Mouse (Mus musculus) forebrain, embryonic 12.5 days (tissue): ENCODE measurements at regions not wholly inside any gene's neighbourhood (a gene's known extent, or its start where the extent isn't known, plus 50 kb on each side); places are given as distances from the start of the nearest gene placed in this dataset.

Source experiments
- ATAC-seq: fragments of 200-750 bp; cut with Nextera tagmentation; 2 replicates; pipeline ENCODE4 v1.8.0; 2017; ENCODE audit warnings: moderate TSS enrichment; ENCODE audit not compliant: low FRiP score
- H3K27ac ChIP-seq: fragments of 300-500 bp; sonication (generic); 2 replicates; pipeline ENCODE4 v1.5.1; 2016; ENCODE audit warnings: mild to moderate bottlenecking
- H3K27me3 ChIP-seq: fragments of 300-500 bp; sonication (generic); 2 replicates; pipeline ENCODE4 v1.6.1; 2016; ENCODE audit warnings: mild to moderate bottlenecking
- H3K36me3 ChIP-seq: fragments of 300-500 bp; sonication (generic); replicated peaks from 2 replicates; pipeline ENCODE4 v1.6.1; 2016; ENCODE audit warnings: mild to moderate bottlenecking
- H3K4me1 ChIP-seq: fragments of 300-500 bp; sonication (generic); 2 replicates; pipeline ENCODE4 v1.6.1; 2016
- H3K4me2 ChIP-seq: fragments of 300-500 bp; sonication (generic); 2 replicates; pipeline ENCODE4 v1.6.1; 2016; ENCODE audit warnings: mild to moderate bottlenecking, moderate library complexity
- H3K4me3 ChIP-seq: fragments of 300-500 bp; sonication (generic); replicated peaks from 2 replicates; pipeline ENCODE4 v1.5.1; 2016; ENCODE audit warnings: mild to moderate bottlenecking
- H3K9ac ChIP-seq: fragments of 300-500 bp; sonication (generic); 2 replicates; pipeline ENCODE4 v1.6.1; 2016; ENCODE audit warnings: mild to moderate bottlenecking
- H3K9me3 ChIP-seq: fragments of 300-500 bp; sonication (generic); 2 replicates; pipeline ENCODE4 v1.6.1; 2016
- WGBS: fragments of 180-500 bp; shearing (Covaris S2); methylation state at CpG from one replicate; pipeline ENCODE4 v1.1.7; 2016; 5-methylcytosine and 5-hydroxymethylcytosine counted together

GRCm38 (mm10) chr15:28141345-28141744 lies 62.2 kb upstream of the Dnah5 start:
- Histone ChIP-seq H3K9ac (no peak overlapping the region), H3K9me3 (no peaks in the 10 kb centered on the region), H3K36me3 (no peaks in the 10 kb centered on the region), H3K4me1 (no peaks in the 10 kb centered on the region), H3K4me2 (no peak overlapping the region), H3K4me3 (no peak overlapping the region), H3K27me3 (no peaks in the 10 kb centered on the region), H3K27ac (no peak overlapping the region)
- no peak for ATAC-seq
- 76% methylated on average over 6 of the region's 6 CpGs for WGBS

- Histone ChIP-seq H3K4me3 (no peak overlapping the region), H3K9me3 (no peaks in the 10 kb centered on the region), H3K27me3 (no peaks in the 10 kb centered on the region), H3K4me2 (no peak overlapping the region), H3K36me3 (no peaks in the 10 kb centered on the region), H3K9ac (no peak overlapping the region), H3K27ac (no peak overlapping the region), H3K4me1 (no peaks in the 10 kb centered on the region)
- no peak for ATAC-seq
- 88% methylated on average over 7 of the region's 7 CpGs for WGBS
Measured at GRCm38 (mm10) chr15:28144217-28144616, 59.3 kb upstream of the Dnah5 start.

- H3K27me3 ChIP-seq = no peaks in the 10 kb centered on the region
- no peak overlapping the region for H3K4me3 ChIP-seq
- no peak overlapping the region for H3K27ac ChIP-seq
- H3K9ac ChIP-seq = no peak overlapping the region
- no peaks in the 10 kb centered on the region for H3K4me1 ChIP-seq
- no peaks in the 10 kb centered on the region for H3K9me3 ChIP-seq
- WGBS = 90% methylated on average over 4 of the region's 4 CpGs
- no peak overlapping the region for H3K4me2 ChIP-seq
- no peak for ATAC-seq
- H3K36me3 ChIP-seq = no peaks in the 10 kb centered on the region
Measured at GRCm38 (mm10) chr15:28144846-28145245, 58.7 kb upstream of the Dnah5 start.

GRCm38 (mm10) chr15:28151678-28152077 lies 51.9 kb upstream of the Dnah5 start:
- Histone ChIP-seq H3K9ac (no peak overlapping the region), H3K4me1 (peaks cover 12% of the 10 kb centered on the region), H3K9me3 (no peaks in the 10 kb centered on the region), H3K36me3 (no peaks in the 10 kb centered on the region), H3K27ac (no peak overlapping the region), H3K4me3 (no peak overlapping the region), H3K27me3 (peaks cover 11% of the 10 kb centered on the region; the same call in 1 of the 2 replicates), H3K4me2 (no peak overlapping the region)
- WGBS = 83% methylated on average over 2 of the region's 2 CpGs
- no peak for ATAC-seq
